Mouse (Mus musculus): ENCODE results near the gene Chd2.

Chd2 gene

GRCm38 (mm10) chr7:73391518-73392321 lies 149.9 kb downstream of the Chd2 start:
- in situ Hi-C loops (cut with MboI, MseI) = loop anchor here in 1 of 2 experiments (10.0 to 25.0 kb wide), 2 partner anchors 997 to 1179 kb away; no protein-coding TSS in a partner anchor

- in situ Hi-C loops (cut with MboI, MseI) = loop anchor here in 1 of 2 experiments (10.0 to 25.0 kb wide), 2 partner anchors 996 to 1179 kb away; no protein-coding TSS in a partner anchor
Observed at GRCm38 (mm10) chr7:73391002-73391517, 150.6 kb downstream of the Chd2 start.

- in situ Hi-C loops (cut with MboI, MseI) = loop anchor here in 1 of 2 experiments (10.0 to 25.0 kb wide), 2 partner anchors 996 to 1178 kb away; no protein-coding TSS in a partner anchor
Observed at GRCm38 (mm10) chr7:73390426-73391001, 151.1 kb downstream of the Chd2 start.

GRCm38 (mm10) chr7:73389871-73390294 lies 151.7 kb downstream of the Chd2 start:
- in situ Hi-C loops (cut with MboI, MseI) = loop anchor here in 1 of 2 experiments (10.0 to 25.0 kb wide), 2 partner anchors 995 to 1178 kb away; no protein-coding TSS in a partner anchor

GRCm38 (mm10) chr7:73389419-73389818 lies 152.2 kb downstream of the Chd2 start:
- in situ Hi-C loops (cut with MboI, MseI) = loop anchor here in 1 of 2 experiments (25.0 kb wide), 1 partner anchor 1177 kb away; no protein-coding TSS in a partner anchor

- in situ Hi-C loops (cut with MboI, MseI) = loop anchor here in 1 of 2 experiments (25.0 kb wide), 1 partner anchor 1177 kb away; no protein-coding TSS in a partner anchor
Observed at GRCm38 (mm10) chr7:73388866-73389265, 152.8 kb downstream of the Chd2 start.

GRCm38 (mm10) chr7:73382843-73383242 lies 158.8 kb downstream of the Chd2 start:
- in situ Hi-C loops (cut with MboI, MseI) = loop anchor here in 1 of 2 experiments (25.0 kb wide), 1 partner anchor 1171 kb away; no protein-coding TSS in a partner anchor

- in situ Hi-C loops (cut with MboI, MseI) = loop anchor here in 1 of 2 experiments (25.0 kb wide), 1 partner anchor 1166 kb away; no protein-coding TSS in a partner anchor
Observed at GRCm38 (mm10) chr7:73378034-73378433, 163.6 kb downstream of the Chd2 start.

GRCm38 (mm10) chr7:73377307-73377706 lies 164.3 kb downstream of the Chd2 start:
- in situ Hi-C loops (cut with MboI, MseI) = loop anchor here in 1 of 2 experiments (25.0 kb wide), 1 partner anchor 1165 kb away; no protein-coding TSS in a partner anchor

All from T-helper 17 cell (primary cell).